Mouse (Mus musculus) liver, adult 2 months (tissue): ENCODE measurements around the gene Gm2115. TPM values are rescaled to one million over a fixed set of nuclear protein-coding genes. Genes with fewer than 3 reads are reported as not detected.

Experiments used
- DNase-seq: peaks from one replicate; pipeline ENCODE4 v3.0.0-alpha.2; 2011; ENCODE audit warnings: low read depth, low spot score; ENCODE audit errors: extremely low read depth
- H3K27ac ChIP-seq: fragments of 200-500 bp; replicated peaks from 2 replicates; pipeline ENCODE4 v1.5.1; 2012; ENCODE audit warnings: low read depth, mild to moderate bottlenecking, control low read depth, inconsistent platforms, low read length; ENCODE audit not compliant: insufficient read depth
- H3K27me3 ChIP-seq: fragments of 200-500 bp; 2 replicates; pipeline ENCODE4 v1.6.1; 2012; ENCODE audit warnings: mild to moderate bottlenecking, moderate library complexity, low read length, inconsistent platforms; ENCODE audit not compliant: control insufficient read depth, insufficient read depth
- H3K36me3 ChIP-seq: fragments of 200-500 bp; 2 replicates; pipeline ENCODE4 v1.6.1; 2012; ENCODE audit warnings: low read length, inconsistent platforms; ENCODE audit not compliant: control insufficient read depth, insufficient read depth
- H3K4me1 ChIP-seq: fragments of 200-500 bp; 2 replicates; pipeline ENCODE4 v1.6.1; 2011; ENCODE audit warnings: low read length; ENCODE audit not compliant: control insufficient read depth, insufficient read depth
- H3K4me3 ChIP-seq: fragments of 200-500 bp; 2 replicates; pipeline ENCODE4 v1.5.1; 2011; ENCODE audit warnings: low read depth, mild to moderate bottlenecking, control low read depth, low read length, moderate library complexity; ENCODE audit not compliant: insufficient read depth
- H3K79me2 ChIP-seq: fragments of 200-500 bp; 2 replicates; pipeline ENCODE4 v1.6.1; 2012; ENCODE audit warnings: inconsistent platforms, mild to moderate bottlenecking, low read length, moderate library complexity; ENCODE audit not compliant: control insufficient read depth, insufficient read depth
- H3K9ac ChIP-seq: fragments of 200-500 bp; 2 replicates; pipeline ENCODE4 v1.6.1; 2012; ENCODE audit warnings: low read depth, mild to moderate bottlenecking, control low read depth, inconsistent platforms, low read length
- CTCF ChIP-seq: fragments of 200-500 bp; IDR thresholded peaks from 2 replicates; pipeline ENCODE4 v1.5.1; 2011; ENCODE audit warnings: low read depth, low read length, control low read depth
- POLR2A ChIP-seq: fragments of 200-500 bp; IDR thresholded peaks from 2 replicates; pipeline ENCODE4 v1.6.1; 2011; ENCODE audit warnings: low read length, control low read depth; ENCODE audit not compliant: insufficient read depth; ENCODE audit errors: extremely low read depth
- WGBS: fragments of 180-500 bp; shearing (Covaris S2); methylation state at CpG from one replicate; pipeline ENCODE4 v1.1.7; 2018; 5-methylcytosine and 5-hydroxymethylcytosine counted together
- polyA plus RNA-seq: library from polyadenylated mRNA; depleted of rRNA; stranded (reverse); fragments of >200 nt; gene quantifications from 2 replicates; pipeline ENCODE4 v1.2.3, GENCODE M21; 2012
- total RNA-seq: library from RNA; depleted of rRNA; stranded (reverse); fragments of >200 nt; gene quantifications from 2 replicates; pipeline ENCODE4 v1.2.3, GENCODE M21; 2014

Gm2115 gene
- total and polyA plus RNA-seq, 2 experiments, result 0.01 TPM; not detected in 1

DNA sequence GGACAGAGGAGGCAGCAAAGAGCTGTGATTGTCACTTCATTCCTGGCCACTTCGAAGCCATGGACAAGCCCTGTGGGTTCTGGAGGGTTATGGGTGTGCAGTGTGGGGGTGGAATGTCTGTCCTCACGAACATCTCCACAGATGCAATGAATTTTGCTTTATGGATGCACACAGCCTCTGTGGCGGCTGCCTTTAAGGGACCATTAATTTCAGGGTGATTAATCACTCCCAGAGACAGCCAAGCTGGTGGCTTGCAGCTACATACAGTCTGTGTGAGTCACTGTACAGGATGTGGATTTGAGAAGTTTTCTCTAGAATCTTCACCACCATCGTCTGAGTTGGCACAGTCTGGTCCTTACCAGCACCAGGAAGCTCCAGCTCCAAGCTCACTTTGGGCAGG, 17.9 kb downstream of the Gm2115 start:
- DNase-seq, result no peak
- H3K79me2 ChIP-seq, result no peaks in the 10 kb centered on the region
- no peaks in the 10 kb centered on the region for H3K36me3 ChIP-seq
- H3K4me3 ChIP-seq, result no peak overlapping the region
- H3K27ac ChIP-seq, result no peak overlapping the region
- H3K27me3 ChIP-seq, result no peaks in the 10 kb centered on the region; the same call in 1 of the 2 replicates
- 68% methylated on average over 4 of the region's 4 CpGs for WGBS
- H3K9ac ChIP-seq, result no peak overlapping the region
- TF ChIP-seq CTCF, result no peak
- TF ChIP-seq POLR2A, result no peak
- no peaks in the 10 kb centered on the region for H3K4me1 ChIP-seq

GRCm38 (mm10) chr7:84551472-84551871, 22.7 kb downstream of the Gm2115 start:
- Histone ChIP-seq H3K9ac (no peak overlapping the region), H3K4me3 (no peak overlapping the region), H3K4me1 (no peaks in the 10 kb centered on the region), H3K27me3 (no peaks in the 10 kb centered on the region), H3K79me2 (no peaks in the 10 kb centered on the region), H3K36me3 (no peaks in the 10 kb centered on the region), H3K27ac (no peak overlapping the region)
- no peak for DNase-seq
- TF ChIP-seq CTCF, result no peak
- no peak for TF ChIP-seq POLR2A
- WGBS, result 21% methylated on average over 2 of the region's 2 CpGs

GRCm38 (mm10) chr7:84555294-84555693, 26.5 kb downstream of the Gm2115 start:
- Histone ChIP-seq H3K79me2 (no peaks in the 10 kb centered on the region), H3K27me3 (no peaks in the 10 kb centered on the region), H3K4me3 (no peak overlapping the region), H3K4me1 (no peaks in the 10 kb centered on the region), H3K36me3 (no peaks in the 10 kb centered on the region), H3K27ac (no peak overlapping the region), H3K9ac (no peak overlapping the region)
- WGBS, result 66% methylated on average over 3 of the region's 3 CpGs
- DNase-seq, result no peak
- TF ChIP-seq CTCF, result no peak
- TF ChIP-seq POLR2A, result no peak

GRCm38 (mm10) chr7:84557332-84557731, 28.6 kb downstream of the Gm2115 start:
- no peak overlapping the region for H3K9ac ChIP-seq
- no peaks in the 10 kb centered on the region for H3K36me3 ChIP-seq
- no peak for DNase-seq
- H3K4me1 ChIP-seq, result no peaks in the 10 kb centered on the region
- H3K27ac ChIP-seq, result no peak overlapping the region
- no peak overlapping the region for H3K4me3 ChIP-seq
- TF ChIP-seq CTCF, result no peak
- H3K79me2 ChIP-seq, result no peaks in the 10 kb centered on the region
- H3K27me3 ChIP-seq, result no peaks in the 10 kb centered on the region
- 84% methylated on average over 3 of the region's 3 CpGs for WGBS

DNA sequence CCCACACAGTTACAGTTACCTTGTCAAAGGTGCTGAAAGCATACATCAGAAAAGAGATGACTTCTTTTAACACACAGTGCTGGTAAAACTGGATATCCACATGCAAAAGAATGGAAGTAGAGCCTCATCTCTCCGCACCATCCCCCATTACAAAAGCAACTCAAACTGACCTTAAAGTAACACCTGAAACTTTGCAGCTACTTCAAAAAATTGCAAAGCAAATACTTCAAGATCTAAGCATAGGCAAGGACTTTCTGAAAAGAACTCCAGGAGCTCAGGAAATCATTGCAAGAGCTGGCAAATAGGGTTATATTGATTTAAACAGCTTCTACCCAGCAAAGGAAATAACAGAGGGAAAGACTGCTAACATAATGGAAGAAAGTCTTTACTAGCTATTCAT, 31.7 kb downstream of the Gm2115 start:
- WGBS, result 93% methylated on average over 1 of the region's 1 CpGs

DNA sequence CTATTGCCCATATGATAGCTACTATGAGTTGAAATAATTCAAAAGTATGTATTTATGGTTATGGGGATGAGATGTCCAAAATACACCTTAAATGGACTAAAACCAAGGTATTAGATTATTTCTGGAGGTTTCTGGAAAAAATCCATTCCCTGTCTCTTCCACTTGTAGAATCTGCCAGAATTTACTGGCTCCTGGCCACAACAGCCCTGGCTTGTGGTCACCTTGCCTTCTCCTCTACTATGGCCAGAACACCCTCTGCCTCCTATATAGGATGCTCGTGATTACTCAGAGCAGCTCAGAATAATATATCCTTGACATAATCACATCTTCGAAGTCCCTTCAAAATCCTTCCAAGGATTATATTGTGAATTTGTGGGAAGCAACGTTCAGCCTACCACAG, 35.5 kb downstream of the Gm2115 start:
- TF ChIP-seq CTCF (no peak), POLR2A (no peak)
- Histone ChIP-seq H3K36me3 (no peaks in the 10 kb centered on the region), H3K4me1 (no peaks in the 10 kb centered on the region), H3K9ac (no peak overlapping the region), H3K4me3 (no peak overlapping the region), H3K27me3 (no peaks in the 10 kb centered on the region), H3K79me2 (no peaks in the 10 kb centered on the region), H3K27ac (no peak overlapping the region)
- 71% methylated on average over 3 of the region's 3 CpGs for WGBS
- DNase-seq, result no peak

More for the DNA sequence above, 31.7 kb downstream of the Gm2115 start:
- no peak for DNase-seq
- no peaks in the 10 kb centered on the region for H3K27me3 ChIP-seq
- no peaks in the 10 kb centered on the region for H3K79me2 ChIP-seq
- TF ChIP-seq CTCF (no peak), POLR2A (no peak)
- H3K4me3 ChIP-seq, result no peak overlapping the region
- no peaks in the 10 kb centered on the region for H3K36me3 ChIP-seq
- no peak overlapping the region for H3K27ac ChIP-seq
- H3K4me1 ChIP-seq, result no peaks in the 10 kb centered on the region
- H3K9ac ChIP-seq, result no peak overlapping the region
